In the genomic region with DNA sequence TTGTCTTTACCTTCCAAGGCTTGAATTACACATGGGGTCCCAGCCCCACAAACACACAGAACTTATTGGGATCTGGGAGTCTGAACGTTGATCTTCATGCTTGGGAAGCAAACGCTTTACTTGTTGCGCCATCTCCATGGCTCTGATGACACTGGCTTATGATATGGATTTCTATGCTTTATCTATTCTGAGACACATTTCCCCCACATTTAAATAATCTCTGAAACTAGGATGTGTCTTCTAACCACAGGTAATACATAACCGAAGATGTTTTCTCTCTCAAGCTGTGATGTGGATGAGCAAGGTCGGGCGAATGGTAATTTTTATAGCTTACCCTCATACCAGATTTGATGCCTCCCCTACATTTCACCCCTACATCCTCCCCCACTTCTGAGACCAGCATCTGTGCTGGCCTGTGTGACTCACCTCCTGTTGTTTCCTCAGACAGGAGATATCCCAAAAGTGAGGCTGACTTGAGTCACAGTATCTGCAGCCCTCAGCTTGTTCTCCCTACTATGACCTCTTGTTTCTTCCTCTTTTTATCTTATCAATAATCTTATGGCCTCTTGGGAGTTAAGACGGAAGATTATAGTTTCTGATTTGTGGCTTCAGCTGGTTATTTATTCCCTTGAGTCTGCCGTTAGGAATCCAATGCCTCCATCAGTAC, we compare ENCODE assay signal across 27 mouse cellular contexts. TPM values are rescaled to one million over a fixed set of nuclear protein-coding genes. Genes with fewer than 3 reads are reported as not detected.
DNase-seq lines count a peak whose midpoint lies in the region; ATAC-seq and TF ChIP-seq lines count a peak whose summit lies in the region.
"Had no signal": no experiment of that assay in that cellular context is flagged by ENCODE, and none has a peak within 500 bp of the region (broad histone marks: within the 10 kb centered on the region; RNA-seq: fewer than 3 reads in every experiment).

No protein-coding gene starts in this region.

- no peak overlapping the region for H3K4me3 ChIP-seq in midbrain, embryonic 12.5 days
- H3K4me3 ChIP-seq in midbrain, embryonic 10.5 days = no peak overlapping the region
- H3K4me3 ChIP-seq in G1E (ENCODE audit: low read depth, low read length) = peak overlapping the region; percentile 11; the same call in 1 of the 2 replicates
- H3K4me3 ChIP-seq: embryonic facial prominence, embryonic 10.5 days; heart, embryonic 13.5 days; megakaryocyte, embryonic 14.5 days; stomach, embryonic 15.5 days had no signal

- TF ChIP-seq CTCF in G1E (IDR thresholded peaks at IDR 0.05; ENCODE audit: low read depth, low read length) = no peak

- H3K9me3 ChIP-seq in midbrain, embryonic 12.5 days = no peaks in the 10 kb centered on the region
- no peaks in the 10 kb centered on the region for H3K9me3 ChIP-seq in midbrain, embryonic 10.5 days (replicated peaks)
- peaks cover 8% of the 10 kb centered on the region for H3K9me3 ChIP-seq in G1E (replicated peaks)
- H3K9me3 ChIP-seq: embryonic facial prominence, embryonic 10.5 days; heart, embryonic 13.5 days; megakaryocyte, embryonic 14.5 days; stomach, embryonic 15.5 days had no signal

- peak overlapping the region; percentile 21; the same call in 1 of the 2 replicates for H3K27ac ChIP-seq in midbrain, embryonic 12.5 days (replicated peaks)
- H3K27ac ChIP-seq in midbrain, embryonic 10.5 days (replicated peaks) = no peak overlapping the region
- H3K27ac ChIP-seq: embryonic facial prominence, embryonic 10.5 days; heart, embryonic 13.5 days; stomach, embryonic 15.5 days had no signal

- H3K36me3 ChIP-seq in midbrain, embryonic 12.5 days = no peaks in the 10 kb centered on the region
- H3K36me3 ChIP-seq in midbrain, embryonic 10.5 days = no peaks in the 10 kb centered on the region
- peaks cover 1% of the 10 kb centered on the region for H3K36me3 ChIP-seq in G1E (replicated peaks)
- H3K36me3 ChIP-seq: embryonic facial prominence, embryonic 10.5 days; heart, embryonic 13.5 days; stomach, embryonic 15.5 days had no signal

- no peak overlapping the region for H3K4me2 ChIP-seq in midbrain, embryonic 12.5 days (replicated peaks)
- H3K4me2 ChIP-seq: heart, embryonic 13.5 days; stomach, embryonic 15.5 days had no signal

- no peak for ATAC-seq in midbrain, embryonic 12.5 days (ENCODE audit: low FRiP score, low read depth)
- peak; percentile 70 for ATAC-seq in G1E (ENCODE audit: extremely low read depth, insufficient number of reproducible peaks, low FRiP score, poor library complexity, severe bottlenecking)
- ATAC-seq: activated CD4-positive, CD25-positive, alpha-beta regulatory T cell, adult 4 months; forebrain, embryonic 14.5 days; inflammation-experienced regulatory T-cells, adult 6 months had no signal

- H3K4me1 ChIP-seq in midbrain, embryonic 12.5 days = peaks cover 27% of the 10 kb centered on the region; the same call in 1 of the 2 replicates
- peaks cover 32% of the 10 kb centered on the region for H3K4me1 ChIP-seq in midbrain, embryonic 10.5 days
- H3K4me1 ChIP-seq in G1E (ENCODE audit: insufficient read depth, low read depth, low read length) = peaks cover 73% of the 10 kb centered on the region
- H3K4me1 ChIP-seq: stomach, embryonic 15.5 days had no signal

- no peaks in the 10 kb centered on the region for H3K27me3 ChIP-seq in midbrain, embryonic 12.5 days
- no peaks in the 10 kb centered on the region for H3K27me3 ChIP-seq in midbrain, embryonic 10.5 days (ENCODE audit: low read depth, poor library complexity, severe bottlenecking)
- H3K27me3 ChIP-seq in G1E (ENCODE audit: insufficient read depth, low read length) = no peaks in the 10 kb centered on the region
- H3K27me3 ChIP-seq: stomach, embryonic 15.5 days had no signal

- no peak for DNase-seq in midbrain, embryonic 10.5 days (ENCODE audit: low spot score)
- peak; percentile 44 for DNase-seq in G1E (ENCODE audit: low spot score)
- peak; percentile 82 for DNase-seq in brain, adult 2 months (ENCODE audit: low read depth, low spot score)
- DNase-seq in natural killer cell, adult 2 months (ENCODE audit: low spot score in 2 of 2) = peak; percentile 11 to 15
- DNase-seq in gastrocnemius, postnatal 10 days = no peak
- no peak for DNase-seq in cerebellum, postnatal 36 days
- DNase-seq: heart, postnatal 4 days; kidney, adult 9 months; kidney, postnatal 36 days; lung, postnatal 14 days; right cerebral cortex, postnatal 14 days had no signal

- 89% methylated on average over 8 of the region's 8 CpGs for WGBS in midbrain, embryonic 12.5 days
- 86% methylated on average over 8 of the region's 8 CpGs for WGBS in midbrain, embryonic 10.5 days

- no peak overlapping the region for H3K9ac ChIP-seq in midbrain, embryonic 12.5 days (replicated peaks)
- H3K9ac ChIP-seq: heart, embryonic 13.5 days; stomach, embryonic 15.5 days had no signal

RNA-seq across cellular contexts. Expression of gene Add2, which starts 46.2 kb away (rescaled TPM):
- 127 and 130 TPM in 2 replicates for polyA plus RNA-seq in midbrain, embryonic 12.5 days (2016; fragmentation: Nextera tagmentation; extraction: Ambion mirVana)
- 43.3 and 81.8 TPM in 2 replicates for polyA plus RNA-seq in midbrain, embryonic 10.5 days (2016; fragmentation: Nextera tagmentation; extraction: Ambion mirVana)
- 43.2 and 82.9 TPM in 2 replicates for total RNA-seq in G1E (2014; fragmentation: Nextera tagmentation)
- 106 and 121 TPM in 2 replicates for total RNA-seq in G1E (2017)
- 114 and 125 TPM in 2 replicates for polyA plus RNA-seq in G1E (2012)
- total RNA-seq in gastrocnemius, postnatal 10 days (2021) = 1 to 10 TPM in 1 of 2 experiments, under 1 TPM in 1; 0.68 to 1.9 TPM
- total RNA-seq: CH12.LX had no signal
- polyA plus RNA-seq: activated CD4-positive, CD25-positive, alpha-beta regulatory T cell, adult 4 months; inflammation-experienced regulatory T-cells, adult 6 months; liver, adult 2 months had no signal

RNA-seq across cellular contexts. Expression of gene Figla, which starts 58.7 kb away (rescaled TPM):
- polyA plus RNA-seq in midbrain, embryonic 12.5 days (2016; fragmentation: Nextera tagmentation; extraction: Ambion mirVana) = not detected in 2 replicates
- polyA plus RNA-seq in midbrain, embryonic 10.5 days (2016; fragmentation: Nextera tagmentation; extraction: Ambion mirVana) = not detected in 2 replicates
- total RNA-seq in G1E (2014; fragmentation: Nextera tagmentation) (not detected in 2 replicates), G1E (2017) (not detected in 2 replicates)
- not detected in 2 replicates for polyA plus RNA-seq in G1E (2012)
- total RNA-seq in gastrocnemius, postnatal 10 days (2021) = not detected
- total RNA-seq: adrenal gland, postnatal 4 days; CH12.LX; granulocyte monocyte progenitor cell, adult 5-6 weeks; heart, postnatal 4 days; layer of hippocampus, postnatal 14 days; left cerebral cortex, postnatal 25 days; liver, adult 2 months had no signal
- polyA plus RNA-seq: activated CD4-positive, CD25-positive, alpha-beta regulatory T cell, adult 4 months; embryonic facial prominence, embryonic 10.5 days; forebrain, embryonic 14.5 days; heart, embryonic 13.5 days; inflammation-experienced regulatory T-cells, adult 6 months; liver, adult 2 months; spleen, adult 2 months; stomach, embryonic 15.5 days; thymus, postnatal 0 days had no signal

Comparison
In these comparisons a context has a peak if more than half of its experiments do, and no peak if none do; other contexts are left out.
1. DNase-seq: peak in G1E (single experiment), brain, adult 2 months (single experiment) and natural killer cell, adult 2 months (2 of 2); none in midbrain, embryonic 10.5 days (single experiment), gastrocnemius, postnatal 10 days (single experiment) and cerebellum, postnatal 36 days (0 of 2).